Comparison of ENCODE assay signal across 21 mouse cellular contexts in genomic region chr1:166389406-166390125, GRCm38 (mm10). TPM values are rescaled to one million over a fixed set of nuclear protein-coding genes. Genes with fewer than 3 reads are reported as not detected.
DNase-seq lines count a peak whose midpoint lies in the region; ATAC-seq lines count a peak whose summit lies in the region.
"Had no signal": no experiment of that assay in that cellular context is flagged by ENCODE, and none has a peak within 500 bp of the region (broad histone marks: within the 10 kb centered on the region; RNA-seq: fewer than 3 reads in every experiment).

No protein-coding gene starts in this region.

- peak overlapping the region; percentile 12; the same call in 1 of the 2 replicates for H3K27ac ChIP-seq in heart, embryonic 12.5 days (ENCODE audit: poor library complexity, severe bottlenecking)
- no peak overlapping the region for H3K27ac ChIP-seq in midbrain, embryonic 10.5 days (replicated peaks)
- no peak overlapping the region for H3K27ac ChIP-seq in midbrain, embryonic 15.5 days
- no peak overlapping the region for H3K27ac ChIP-seq in limb, embryonic 10.5 days
- H3K27ac ChIP-seq in liver, embryonic 12.5 days: no peak overlapping the region
- H3K27ac ChIP-seq: embryonic facial prominence, embryonic 13.5 days; embryonic facial prominence, embryonic 15.5 days; forebrain, embryonic 10.5 days; forebrain, embryonic 12.5 days had no signal

- peaks cover 92% of the 10 kb centered on the region for H3K36me3 ChIP-seq in heart, embryonic 12.5 days
- peaks cover 100% of the 10 kb centered on the region for H3K36me3 ChIP-seq in midbrain, embryonic 10.5 days
- H3K36me3 ChIP-seq in midbrain, embryonic 15.5 days (replicated peaks): peaks cover 66% of the 10 kb centered on the region
- H3K36me3 ChIP-seq in limb, embryonic 10.5 days: peaks cover 100% of the 10 kb centered on the region
- H3K36me3 ChIP-seq in liver, embryonic 12.5 days: peaks cover 97% of the 10 kb centered on the region

- peaks cover 13% of the 10 kb centered on the region for H3K4me1 ChIP-seq in heart, embryonic 12.5 days (replicated peaks)
- H3K4me1 ChIP-seq in midbrain, embryonic 10.5 days: no peaks in the 10 kb centered on the region
- no peaks in the 10 kb centered on the region for H3K4me1 ChIP-seq in midbrain, embryonic 15.5 days
- H3K4me1 ChIP-seq in limb, embryonic 10.5 days: no peaks in the 10 kb centered on the region
- H3K4me1 ChIP-seq in liver, embryonic 12.5 days: no peaks in the 10 kb centered on the region
- H3K4me1 ChIP-seq: embryonic facial prominence, embryonic 13.5 days; embryonic facial prominence, embryonic 15.5 days; forebrain, embryonic 10.5 days; forebrain, embryonic 12.5 days had no signal

- no peaks in the 10 kb centered on the region for H3K27me3 ChIP-seq in heart, embryonic 12.5 days (replicated peaks)
- no peaks in the 10 kb centered on the region for H3K27me3 ChIP-seq in midbrain, embryonic 10.5 days (ENCODE audit: low read depth, poor library complexity, severe bottlenecking)
- no peaks in the 10 kb centered on the region for H3K27me3 ChIP-seq in midbrain, embryonic 15.5 days (replicated peaks)
- H3K27me3 ChIP-seq in limb, embryonic 10.5 days (ENCODE audit: low read depth, poor library complexity, severe bottlenecking): no peaks in the 10 kb centered on the region
- H3K27me3 ChIP-seq in liver, embryonic 12.5 days (replicated peaks): no peaks in the 10 kb centered on the region
- H3K27me3 ChIP-seq: embryonic facial prominence, embryonic 13.5 days; embryonic facial prominence, embryonic 15.5 days; forebrain, embryonic 12.5 days had no signal

- DNase-seq in heart, postnatal 10 days: no peak
- peak; percentile 10 for DNase-seq in midbrain, embryonic 10.5 days (ENCODE audit: low spot score)
- peak; percentile 27 for DNase-seq in limb, embryonic 10.5 days (ENCODE audit: low spot score)
- DNase-seq: adrenal gland, adult 2 months; adrenal gland, postnatal 10 days; adrenal gland, postnatal 25 days; cerebellum, adult 11 months; cerebellum, adult 8-10 months; cerebellum, adult 9-11 months; cerebellum, postnatal 14 days; cerebellum, postnatal 36 days; embryo, embryonic 11 days had no signal

- H3K9ac ChIP-seq in heart, embryonic 12.5 days: no peak overlapping the region
- H3K9ac ChIP-seq in midbrain, embryonic 15.5 days: no peak overlapping the region
- H3K9ac ChIP-seq in liver, embryonic 12.5 days: no peak overlapping the region
- H3K9ac ChIP-seq: embryonic facial prominence, embryonic 13.5 days; embryonic facial prominence, embryonic 15.5 days; forebrain, embryonic 12.5 days had no signal

- H3K4me2 ChIP-seq in heart, embryonic 12.5 days: no peak overlapping the region
- no peak overlapping the region for H3K4me2 ChIP-seq in midbrain, embryonic 15.5 days
- no peak overlapping the region for H3K4me2 ChIP-seq in liver, embryonic 12.5 days
- H3K4me2 ChIP-seq: embryonic facial prominence, embryonic 13.5 days; embryonic facial prominence, embryonic 15.5 days; forebrain, embryonic 12.5 days had no signal

- no peak overlapping the region for H3K4me3 ChIP-seq in heart, embryonic 12.5 days
- H3K4me3 ChIP-seq in midbrain, embryonic 10.5 days: no peak overlapping the region
- no peak overlapping the region for H3K4me3 ChIP-seq in midbrain, embryonic 15.5 days
- no peak overlapping the region for H3K4me3 ChIP-seq in limb, embryonic 10.5 days
- no peak overlapping the region for H3K4me3 ChIP-seq in liver, embryonic 12.5 days
- H3K4me3 ChIP-seq: embryonic facial prominence, embryonic 13.5 days; embryonic facial prominence, embryonic 15.5 days; erythroblast, embryonic 14.5 days; forebrain, embryonic 10.5 days; forebrain, embryonic 12.5 days had no signal

- intact Hi-C loops in heart, postnatal 10 days (cut with DNase I): no loop called here

- no peaks in the 10 kb centered on the region for H3K9me3 ChIP-seq in heart, embryonic 12.5 days (replicated peaks)
- H3K9me3 ChIP-seq in midbrain, embryonic 10.5 days (replicated peaks): no peaks in the 10 kb centered on the region
- no peaks in the 10 kb centered on the region for H3K9me3 ChIP-seq in midbrain, embryonic 15.5 days
- no peaks in the 10 kb centered on the region for H3K9me3 ChIP-seq in limb, embryonic 10.5 days (replicated peaks)
- no peaks in the 10 kb centered on the region for H3K9me3 ChIP-seq in liver, embryonic 12.5 days (replicated peaks)
- H3K9me3 ChIP-seq: embryonic facial prominence, embryonic 13.5 days; embryonic facial prominence, embryonic 15.5 days; forebrain, embryonic 10.5 days; forebrain, embryonic 12.5 days had no signal

- WGBS in heart, embryonic 12.5 days: 91% methylated on average over 16 of the region's 16 CpGs
- WGBS in midbrain, embryonic 10.5 days: 94% methylated on average over 16 of the region's 16 CpGs
- WGBS in midbrain, embryonic 15.5 days: 96% methylated on average over 16 of the region's 16 CpGs
- 96% methylated on average over 16 of the region's 16 CpGs for WGBS in limb, embryonic 10.5 days
- WGBS in liver, embryonic 12.5 days (ENCODE audit: insufficient replicate concordance): 89% methylated on average over 16 of the region's 16 CpGs

- no peak for ATAC-seq in heart, embryonic 12.5 days (ENCODE audit: insufficient number of reproducible peaks, low FRiP score)
- no peak for ATAC-seq in midbrain, embryonic 15.5 days (replicated peaks)
- ATAC-seq in liver, embryonic 12.5 days: no peak
- ATAC-seq: forebrain, embryonic 14.5 days had no signal

RNA-seq across cellular contexts. Expression of gene Tada1, which starts 10.7 kb away (rescaled TPM):
- polyA plus RNA-seq in heart, embryonic 12.5 days (2016; fragmentation: Nextera tagmentation; extraction: Ambion mirVana): 30.3 and 32.1 TPM in 2 replicates
- 10 to 100 TPM; 13.9 to 15.6 TPM for total RNA-seq in heart, postnatal 10 days (2021)
- polyA plus RNA-seq in midbrain, embryonic 10.5 days (2016; fragmentation: Nextera tagmentation; extraction: Ambion mirVana): 70.2 and 70.3 TPM in 2 replicates
- 90.5 and 94.9 TPM in 2 replicates for polyA plus RNA-seq in midbrain, embryonic 15.5 days (2015; fragmentation: Nextera tagmentation; extraction: Ambion mirVana)
- polyA plus RNA-seq in limb, embryonic 10.5 days (2016; fragmentation: Nextera tagmentation; extraction: Ambion mirVana): 66.6 and 69.8 TPM in 2 replicates
- 29.7 and 30.4 TPM in 2 replicates for polyA plus RNA-seq in liver, embryonic 12.5 days (2016; fragmentation: Nextera tagmentation; extraction: Ambion mirVana)

RNA-seq across cellular contexts. Expression of gene Pogk, which starts 20.1 kb away (rescaled TPM):
- 15.3 and 17.4 TPM in 2 replicates for polyA plus RNA-seq in heart, embryonic 12.5 days (2016; fragmentation: Nextera tagmentation; extraction: Ambion mirVana)
- total RNA-seq in heart, postnatal 10 days (2021): 10 to 100 TPM; 19.5 to 23.4 TPM
- 26.1 and 37.7 TPM in 2 replicates for polyA plus RNA-seq in midbrain, embryonic 10.5 days (2016; fragmentation: Nextera tagmentation; extraction: Ambion mirVana)
- polyA plus RNA-seq in midbrain, embryonic 15.5 days (2015; fragmentation: Nextera tagmentation; extraction: Ambion mirVana): 36.7 and 41.3 TPM in 2 replicates
- polyA plus RNA-seq in limb, embryonic 10.5 days (2016; fragmentation: Nextera tagmentation; extraction: Ambion mirVana): 17.5 and 24.6 TPM in 2 replicates
- 2.8 and 3.2 TPM in 2 replicates for polyA plus RNA-seq in liver, embryonic 12.5 days (2016; fragmentation: Nextera tagmentation; extraction: Ambion mirVana)

Comparison
In these comparisons a context has a peak if more than half of its experiments do, and no peak if none do; other contexts are left out.
1. DNase-seq: peak in midbrain, embryonic 10.5 days (single experiment) and limb, embryonic 10.5 days (single experiment); none in heart, postnatal 10 days (0 of 2).